Mouse (Mus musculus) forebrain, embryonic 14.5 days (tissue): Measurements from ENCODE around the gene Arhgap24. TPM values are rescaled to one million over a fixed set of nuclear protein-coding genes. Genes with fewer than 3 reads are reported as not detected.

Experiments used
- ATAC-seq: fragments of 200-750 bp; cut with Nextera tagmentation; 2 replicates; pipeline ENCODE4 v1.8.0; 2017; ENCODE audit warnings: mild to moderate bottlenecking, moderate library complexity
- DNase-seq: peaks from one replicate; pipeline ENCODE4 v3.0.0-alpha.2; 2015; ENCODE audit warnings: low spot score
- H3K27ac ChIP-seq: fragments of 300-500 bp; sonication (generic); 2 replicates; pipeline ENCODE4 v1.5.1; 2014; ENCODE audit warnings: low read depth, mild to moderate bottlenecking, control low read depth, low read length, moderate library complexity
- H3K27me3 ChIP-seq: fragments of 300-500 bp; sonication (generic); replicated peaks from 2 replicates; pipeline ENCODE4 v1.6.1; 2014; ENCODE audit warnings: low read length, control low read depth, mixed read lengths; ENCODE audit not compliant: control insufficient read depth, insufficient read depth
- H3K36me3 ChIP-seq: fragments of 300-500 bp; sonication (generic); 2 replicates; pipeline ENCODE4 v1.6.1; 2014; ENCODE audit warnings: low read length, control low read depth; ENCODE audit not compliant: control insufficient read depth, insufficient read depth
- H3K4me1 ChIP-seq: fragments of 300-500 bp; sonication (generic); 2 replicates; pipeline ENCODE4 v1.6.1; 2014; ENCODE audit warnings: antibody characterized with exemption, low read length, control low read depth; ENCODE audit not compliant: control insufficient read depth, insufficient read depth
- H3K4me2 ChIP-seq: fragments of 300-500 bp; sonication (generic); 2 replicates; pipeline ENCODE4 v1.6.1; 2014; ENCODE audit warnings: mild to moderate bottlenecking, control low read depth, low read length
- H3K4me3 ChIP-seq: fragments of 300-500 bp; sonication (generic); 2 replicates; pipeline ENCODE4 v1.5.1; 2014; ENCODE audit warnings: low read depth, low read length, control low read depth
- H3K9ac ChIP-seq: fragments of 300-500 bp; sonication (generic); 2 replicates; pipeline ENCODE4 v1.6.1; 2014; ENCODE audit warnings: mild to moderate bottlenecking, low read length, control low read depth, moderate library complexity
- H3K9me3 ChIP-seq: fragments of 300-500 bp; sonication (generic); replicated peaks from 2 replicates; pipeline ENCODE4 v1.6.1; 2016; ENCODE audit warnings: low read length, control low read depth, mixed read lengths; ENCODE audit not compliant: control insufficient read depth
- WGBS: fragments of 180-500 bp; shearing (Covaris S2); extraction: QIAGEN DNeasy Blood & Tissue Kit; methylation state at CpG from one replicate; pipeline ENCODE4 v1.1.7; 2014; 5-methylcytosine and 5-hydroxymethylcytosine counted together
- polyA plus RNA-seq: library from polyadenylated mRNA; unstranded; fragments of >200 nt; fragmentation: Nextera tagmentation; extraction: Ambion mirVana; gene quantifications from 2 replicates; pipeline ENCODE4 v1.2.1, GENCODE M21; 2014

Gene Arhgap24
- polyA plus RNA-seq, 1 experiment from 2014 or later, result 3.7 TPM

DNA sequence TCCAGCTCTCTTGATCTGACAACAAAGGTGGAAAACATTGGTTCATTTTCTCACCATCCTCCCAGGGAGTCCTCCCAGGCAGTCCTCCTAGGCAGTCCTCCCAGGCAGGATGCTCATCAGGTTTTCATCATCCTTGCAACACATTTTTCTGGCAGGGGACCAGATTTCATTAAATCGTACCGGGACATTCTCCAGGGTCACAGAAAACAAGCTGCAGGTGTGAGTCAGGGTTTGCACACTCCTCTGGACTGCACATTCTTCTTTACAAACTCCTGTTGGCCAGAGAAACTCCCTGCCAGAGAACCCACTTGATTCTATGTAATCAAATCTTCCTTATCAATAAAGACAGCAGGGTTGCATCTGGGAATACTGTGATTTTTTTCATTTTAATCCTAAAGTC is 25.9 kb upstream of the Arhgap24 start:
- Histone ChIP-seq H3K4me1 (no peaks in the 10 kb centered on the region), H3K4me2 (no peak overlapping the region), H3K27ac (no peak overlapping the region), H3K27me3 (no peaks in the 10 kb centered on the region), H3K4me3 (no peak overlapping the region), H3K9ac (no peak overlapping the region), H3K36me3 (no peaks in the 10 kb centered on the region), H3K9me3 (no peaks in the 10 kb centered on the region)
- ATAC-seq (no peak), DNase-seq (no peak)
- WGBS, result 74% methylated on average over 2 of the region's 2 CpGs

DNA sequence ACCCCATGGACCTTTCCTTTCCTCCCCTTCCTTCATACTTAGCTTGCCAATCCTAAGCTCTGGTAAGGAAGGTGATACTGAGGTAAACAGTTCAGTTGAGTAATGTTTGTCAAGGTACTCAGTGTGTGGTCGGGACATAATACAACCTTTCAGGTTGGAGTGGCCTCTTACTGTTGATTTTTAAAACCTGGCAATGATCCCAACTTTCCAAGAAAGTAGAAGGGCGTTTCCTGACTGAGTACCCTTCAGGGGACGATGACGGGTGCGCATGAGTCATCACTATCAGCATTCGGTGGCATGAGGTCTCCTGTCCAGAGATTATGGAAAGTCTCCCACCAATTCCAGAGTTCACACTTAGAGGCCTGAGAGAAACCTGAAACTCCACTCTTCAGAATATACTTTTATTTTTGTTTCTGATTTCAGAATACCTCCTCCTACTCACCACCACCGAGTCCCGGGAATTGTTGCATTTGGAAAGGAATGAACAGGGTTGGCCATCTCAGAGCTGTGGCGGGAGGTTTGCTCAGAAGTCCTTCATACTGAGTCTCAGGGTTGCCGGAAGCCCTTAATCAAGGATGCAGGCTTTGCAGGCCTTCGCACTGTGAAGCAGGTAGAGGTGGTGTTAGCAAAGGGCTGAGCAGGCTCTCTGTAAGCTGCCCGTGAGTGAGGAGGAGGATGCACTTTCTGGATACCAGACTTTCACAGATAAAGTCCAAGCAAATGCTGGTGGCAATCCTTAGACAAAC is 20.6 kb upstream of the Arhgap24 start:
- no peaks in the 10 kb centered on the region for H3K36me3 ChIP-seq
- H3K27me3 ChIP-seq, result no peaks in the 10 kb centered on the region
- no peak overlapping the region for H3K4me3 ChIP-seq
- 86% methylated on average over 12 of the region's 12 CpGs for WGBS
- no peaks in the 10 kb centered on the region for H3K9me3 ChIP-seq
- no peak for DNase-seq
- H3K4me2 ChIP-seq, result no peak overlapping the region
- no peaks in the 10 kb centered on the region for H3K4me1 ChIP-seq
- no peak overlapping the region for H3K27ac ChIP-seq
- H3K9ac ChIP-seq, result no peak overlapping the region
- no peak for ATAC-seq

DNA sequence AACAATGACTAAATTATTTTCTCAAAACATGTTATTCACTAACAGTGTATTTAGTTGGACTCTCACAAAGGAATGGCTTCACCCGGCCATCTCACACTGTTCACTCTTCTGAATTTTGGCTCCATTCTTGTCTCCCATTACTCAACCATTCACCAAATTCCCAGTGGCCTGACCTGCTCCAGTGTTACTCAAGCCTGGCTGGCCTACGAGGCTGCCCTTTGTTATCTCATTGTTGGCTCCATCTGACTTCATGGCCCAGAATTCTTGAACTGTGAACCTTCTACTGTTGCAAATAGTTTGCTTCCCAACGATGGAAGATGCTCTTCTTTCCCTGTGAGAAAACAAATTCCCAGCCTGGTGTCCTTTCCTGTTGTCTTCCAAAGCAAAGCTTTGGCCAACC is 18.2 kb upstream of the Arhgap24 start:
- Histone ChIP-seq H3K4me3 (no peak overlapping the region), H3K4me2 (no peak overlapping the region), H3K36me3 (no peaks in the 10 kb centered on the region), H3K27ac (no peak overlapping the region), H3K27me3 (no peaks in the 10 kb centered on the region), H3K9ac (no peak overlapping the region), H3K9me3 (no peaks in the 10 kb centered on the region), H3K4me1 (no peaks in the 10 kb centered on the region)
- WGBS, result 86% methylated on average over 3 of the region's 3 CpGs
- no peak for ATAC-seq
- DNase-seq, result no peak

DNA sequence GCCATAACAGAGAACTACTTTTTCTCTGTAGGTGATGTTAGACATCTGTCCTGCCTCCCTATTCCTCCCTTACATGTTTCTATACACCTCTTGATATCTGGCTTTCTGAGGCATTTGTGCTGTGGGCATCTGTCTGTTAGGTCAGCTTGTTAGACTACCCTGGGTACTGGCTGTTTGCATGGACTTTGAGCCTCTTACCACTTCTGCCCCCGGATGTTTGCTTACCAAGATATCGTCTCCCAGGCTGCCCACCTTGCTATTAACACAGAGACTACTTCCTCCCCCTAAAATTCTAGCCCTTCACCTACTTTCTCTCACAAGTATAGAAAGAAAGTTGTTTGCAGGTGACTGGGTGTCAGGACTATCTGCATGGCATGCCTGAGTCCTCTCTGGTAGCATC is 15.8 kb upstream of the Arhgap24 start:
- no peak for DNase-seq
- Histone ChIP-seq H3K4me1 (no peaks in the 10 kb centered on the region), H3K9ac (no peak overlapping the region), H3K27me3 (no peaks in the 10 kb centered on the region), H3K9me3 (no peaks in the 10 kb centered on the region), H3K4me2 (no peak overlapping the region), H3K4me3 (no peak overlapping the region), H3K36me3 (no peaks in the 10 kb centered on the region), H3K27ac (no peak overlapping the region)
- 100% methylated on average over 2 of the region's 2 CpGs for WGBS
- ATAC-seq, result no peak

DNA sequence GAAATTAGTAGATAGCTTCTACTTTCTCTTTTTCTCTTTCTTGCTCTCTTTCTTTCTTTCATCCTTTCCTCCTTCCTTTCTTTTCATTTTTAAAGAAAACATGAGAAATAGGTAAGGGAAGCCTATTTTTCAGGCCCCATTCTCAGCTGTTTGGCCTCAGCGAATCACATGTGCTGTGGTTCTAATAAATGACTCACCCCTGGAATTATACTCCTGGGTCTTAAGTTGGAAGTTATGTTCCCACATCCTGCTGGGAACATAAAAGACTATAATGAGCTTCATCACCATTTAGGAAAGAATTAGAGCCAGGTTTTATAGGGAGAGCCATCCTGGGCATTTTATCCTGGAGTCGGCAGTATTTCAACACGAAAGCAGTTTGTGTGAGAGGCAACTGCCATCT is 12.9 kb upstream of the Arhgap24 start:
- ATAC-seq, result no peak

DNA sequence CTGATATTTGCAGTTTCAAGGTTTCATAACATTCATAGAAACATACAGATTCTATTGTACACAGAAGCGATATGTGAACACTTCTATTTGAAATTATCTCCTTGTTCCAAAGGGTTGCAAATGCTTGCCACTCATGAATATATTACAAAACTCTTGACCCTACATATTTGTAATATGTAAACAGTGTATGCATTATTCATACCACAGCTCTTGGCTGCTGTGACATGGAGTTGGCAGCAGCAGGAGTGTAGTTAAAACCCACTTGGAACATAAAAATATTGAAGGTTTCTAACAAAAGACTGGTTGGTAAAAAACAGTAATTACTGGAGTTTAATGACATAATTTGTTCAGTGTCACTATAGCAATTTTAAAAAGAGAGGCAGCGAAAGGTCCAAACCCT is 10.9 kb upstream of the Arhgap24 start:
- DNase-seq (peak; percentile 27), ATAC-seq (no peak)
- Histone ChIP-seq H3K36me3 (no peaks in the 10 kb centered on the region), H3K4me3 (no peak overlapping the region), H3K4me2 (no peak overlapping the region), H3K27ac (no peak overlapping the region), H3K4me1 (no peaks in the 10 kb centered on the region), H3K9me3 (no peaks in the 10 kb centered on the region), H3K27me3 (no peaks in the 10 kb centered on the region), H3K9ac (no peak overlapping the region)
- WGBS, result 70% methylated on average over 2 of the region's 2 CpGs

More for the DNA sequence above, 12.9 kb upstream of the Arhgap24 start:
- Histone ChIP-seq H3K4me3 (no peak overlapping the region), H3K9ac (no peak overlapping the region), H3K27me3 (no peaks in the 10 kb centered on the region), H3K4me1 (no peaks in the 10 kb centered on the region), H3K4me2 (no peak overlapping the region), H3K36me3 (no peaks in the 10 kb centered on the region), H3K27ac (no peak overlapping the region), H3K9me3 (no peaks in the 10 kb centered on the region)
- 95% methylated on average over 3 of the region's 3 CpGs for WGBS
- DNase-seq, result no peak

DNA sequence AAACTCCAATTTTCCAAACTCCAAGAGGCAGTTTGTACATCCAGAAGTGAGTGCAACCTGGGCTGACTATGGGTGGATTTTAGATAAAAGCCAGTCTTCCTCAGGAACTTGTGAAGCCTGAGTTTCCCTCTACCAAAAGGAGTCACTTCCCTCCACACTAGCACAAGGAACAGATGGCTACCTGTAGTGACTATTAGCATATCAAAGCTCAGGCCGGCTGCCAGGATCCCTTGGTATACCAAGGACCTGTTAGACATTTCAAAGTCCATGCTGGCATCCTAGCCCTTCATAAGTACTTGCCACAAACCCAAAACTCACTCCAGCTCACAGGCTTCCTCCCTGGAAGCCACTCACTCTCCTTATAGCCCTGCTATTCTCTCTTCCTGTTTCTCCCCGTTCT is 3.1 kb upstream of the Arhgap24 start:
- Histone ChIP-seq H3K27me3 (no peaks in the 10 kb centered on the region), H3K4me1 (peaks cover 5% of the 10 kb centered on the region; the same call in 1 of the 2 replicates), H3K27ac (no peak overlapping the region), H3K9me3 (no peaks in the 10 kb centered on the region), H3K4me3 (no peak overlapping the region), H3K36me3 (no peaks in the 10 kb centered on the region), H3K4me2 (no peak overlapping the region), H3K9ac (no peak overlapping the region)
- 8% methylated on average over 2 of the region's 2 CpGs for WGBS
- ATAC-seq (no peak), DNase-seq (peak; percentile 13)

DNA sequence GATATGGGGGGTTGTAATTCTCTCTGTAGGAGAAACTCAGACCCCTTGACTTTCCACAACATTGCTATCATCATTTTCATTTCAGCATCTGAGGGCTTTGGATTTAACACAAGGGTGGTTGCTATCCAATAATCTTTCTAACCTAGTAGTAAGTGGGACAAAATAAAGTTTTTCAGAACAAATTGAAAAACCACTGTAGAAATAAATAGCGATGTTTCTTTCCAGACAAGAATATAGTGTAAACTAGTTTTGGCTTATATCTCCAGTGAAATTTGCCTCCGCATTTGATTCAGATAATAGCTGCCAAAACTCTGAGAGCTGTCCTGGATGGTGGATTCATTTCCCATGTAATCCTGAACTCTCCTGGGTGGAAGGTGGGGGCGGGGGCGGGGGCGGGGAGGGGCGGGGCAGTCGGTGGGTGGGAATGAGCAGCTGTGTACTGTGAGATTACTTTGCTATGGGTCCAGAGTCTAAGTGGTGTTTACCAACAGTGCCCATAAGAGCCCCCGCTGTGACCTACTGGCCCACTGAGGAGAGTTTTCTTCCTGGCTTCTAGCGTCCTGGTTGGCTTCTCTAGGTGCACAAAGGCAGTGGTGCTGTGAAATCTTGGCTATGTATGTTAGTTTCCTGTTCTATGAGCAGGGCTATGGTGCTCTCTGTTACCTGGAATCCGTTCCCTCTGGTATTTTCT is 2.2 kb downstream of the Arhgap24 start:
- ATAC-seq (no peak), DNase-seq (no peak)
- H3K4me3 ChIP-seq, result no peak overlapping the region
- no peak overlapping the region for H3K27ac ChIP-seq
- H3K27me3 ChIP-seq, result no peaks in the 10 kb centered on the region
- no peaks in the 10 kb centered on the region for H3K9me3 ChIP-seq
- no peak overlapping the region for H3K4me2 ChIP-seq
- 54% methylated on average over 6 of the region's 10 CpGs for WGBS
- no peaks in the 10 kb centered on the region for H3K36me3 ChIP-seq
- H3K9ac ChIP-seq, result no peak overlapping the region
- peaks cover 5% of the 10 kb centered on the region; the same call in 1 of the 2 replicates for H3K4me1 ChIP-seq

DNA sequence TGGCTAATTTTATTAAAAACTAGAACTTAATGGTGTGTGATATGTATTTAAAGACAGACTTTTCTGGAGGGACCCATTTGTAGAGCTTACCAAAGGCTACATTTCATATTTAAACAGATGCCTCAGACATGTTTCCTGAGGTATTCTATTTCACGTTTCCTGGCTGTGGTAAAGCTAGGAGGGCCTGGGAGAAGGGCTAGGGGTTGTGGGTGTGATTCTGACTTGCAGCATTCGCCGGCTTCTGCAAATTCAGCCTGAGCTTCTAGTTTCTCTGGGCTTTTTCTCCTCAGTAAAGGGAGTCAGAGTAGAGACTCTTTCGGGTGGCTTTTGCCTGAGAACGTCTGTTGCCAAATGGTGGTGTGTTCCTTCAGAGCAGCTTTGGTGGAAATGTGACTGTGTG is 10.4 kb downstream of the Arhgap24 start:
- no peak for ATAC-seq
- 81% methylated on average over 5 of the region's 5 CpGs for WGBS
- H3K4me3 ChIP-seq, result no peak overlapping the region

More for the DNA sequence above, 10.4 kb downstream of the Arhgap24 start:
- no peaks in the 10 kb centered on the region for H3K36me3 ChIP-seq
- H3K4me2 ChIP-seq, result no peak overlapping the region
- no peak for DNase-seq
- no peaks in the 10 kb centered on the region for H3K4me1 ChIP-seq
- no peak overlapping the region for H3K27ac ChIP-seq
- no peaks in the 10 kb centered on the region for H3K27me3 ChIP-seq
- H3K9me3 ChIP-seq, result no peaks in the 10 kb centered on the region
- no peak overlapping the region for H3K9ac ChIP-seq
